Mouse (Mus musculus): ENCODE measurements around the gene Pgp. TPM values are rescaled to one million over a fixed set of nuclear protein-coding genes. Genes with fewer than 3 reads are reported as not detected.

The Pgp gene
- total RNA-seq, 1 experiment from 2014 or later: 71.8 TPM

- DNase-seq: no peak
Observed at GRCm38 (mm10) chr17:24461580-24461979, 8.6 kb upstream of the Pgp start.

GRCm38 (mm10) chr17:24462932-24463331, 7.3 kb upstream of the Pgp start:
- no peak for DNase-seq

GRCm38 (mm10) chr17:24463374-24464133, 6.6 kb upstream of the Pgp start:
- no peak for DNase-seq

GRCm38 (mm10) chr17:24468636-24469246, 1.5 kb upstream of the Pgp start:
- DNase-seq: no peak

GRCm38 (mm10) chr17:24469336-24469909, 769 bp upstream of the Pgp start:
- no peak for DNase-seq

GRCm38 (mm10) chr17:24470701-24471527, 722 bp downstream of the Pgp start:
- DNase-seq: peak; percentile 42

GRCm38 (mm10) chr17:24472512-24472911, 2.3 kb downstream of the Pgp start:
- peak; percentile 74 for DNase-seq

- DNase-seq: no peak
Observed at GRCm38 (mm10) chr17:24473612-24474275, 3.6 kb downstream of the Pgp start, which contains the start of gene Bricd5. Bricd5 (plus strand) TSS chr17:24473884.

GRCm38 (mm10) chr17:24474557-24474956, 4.4 kb downstream of the Pgp start:
- DNase-seq: no peak

- DNase-seq: no peak
Observed at GRCm38 (mm10) chr17:24475586-24475985, 5.4 kb downstream of the Pgp start.

GRCm38 (mm10) chr17:24476022-24476776, 6.0 kb downstream of the Pgp start:
- DNase-seq: no peak

GRCm38 (mm10) chr17:24477053-24477984, 7.1 kb downstream of the Pgp start:
- DNase-seq: no peak

GRCm38 (mm10) chr17:24477985-24478600, 7.9 kb downstream of the Pgp start:
- no peak for DNase-seq

- DNase-seq: peak; percentile 98
Observed at GRCm38 (mm10) chr17:24478663-24479380, 8.6 kb downstream of the Pgp start, which contains the start of gene Mlst8. Mlst8 (minus strand) TSS chr17:24479078.

GRCm38 (mm10) chr17:24479431-24479830, 9.2 kb downstream of the Pgp start:
- no peak for DNase-seq

GRCm38 (mm10) chr17:24480201-24480826, 10.1 kb downstream of the Pgp start:
- no peak for DNase-seq

- no peak for DNase-seq
Observed at GRCm38 (mm10) chr17:24481027-24481815, 11.0 kb downstream of the Pgp start.
